Mouse (Mus musculus) hindbrain, embryonic 16.5 days (tissue): ENCODE data around the gene Cables2. TPM values are rescaled to one million over a fixed set of nuclear protein-coding genes. Genes with fewer than 3 reads are reported as not detected.

Source experiments
- ATAC-seq: fragments of 200-750 bp; cut with Nextera tagmentation; 2 replicates; pipeline ENCODE4 v1.8.0; 2017; ENCODE audit warnings: moderate TSS enrichment, moderate library complexity
- H3K27ac ChIP-seq: fragments of 300-500 bp; sonication (generic); 2 replicates; pipeline ENCODE4 v1.5.1; 2014; ENCODE audit warnings: low read depth, mild to moderate bottlenecking, control low read depth, low read length, moderate library complexity
- H3K27me3 ChIP-seq: fragments of 300-500 bp; sonication (generic); replicated peaks from 2 replicates; pipeline ENCODE4 v1.6.1; 2014; ENCODE audit warnings: low read length; ENCODE audit not compliant: control insufficient read depth, insufficient read depth
- H3K36me3 ChIP-seq: fragments of 300-500 bp; sonication (generic); 2 replicates; pipeline ENCODE4 v1.6.1; 2014; ENCODE audit warnings: mild to moderate bottlenecking, low read length, moderate library complexity, mixed read lengths; ENCODE audit not compliant: control insufficient read depth, insufficient read depth
- H3K4me1 ChIP-seq: fragments of 300-500 bp; sonication (generic); 2 replicates; pipeline ENCODE4 v1.6.1; 2014; ENCODE audit warnings: low read depth, low read length; ENCODE audit not compliant: control insufficient read depth, insufficient read depth
- H3K4me2 ChIP-seq: fragments of 300-500 bp; sonication (generic); 2 replicates; pipeline ENCODE4 v1.6.1; 2014; ENCODE audit warnings: mild to moderate bottlenecking, low read length, control low read depth, moderate library complexity
- H3K4me3 ChIP-seq: fragments of 300-500 bp; sonication (generic); 2 replicates; pipeline ENCODE4 v1.5.1; 2014; ENCODE audit warnings: mild to moderate bottlenecking, low read length, control low read depth, moderate library complexity
- H3K9ac ChIP-seq: fragments of 300-500 bp; sonication (generic); 2 replicates; pipeline ENCODE4 v1.6.1; 2014; ENCODE audit warnings: low read depth, mild to moderate bottlenecking, control low read depth, low read length, moderate library complexity
- H3K9me3 ChIP-seq: fragments of 300-500 bp; sonication (generic); 2 replicates; pipeline ENCODE4 v1.6.1; 2014; ENCODE audit warnings: mild to moderate bottlenecking, low read length, moderate library complexity; ENCODE audit not compliant: control insufficient read depth
- WGBS: fragments of 180-500 bp; shearing (Covaris S2); extraction: QIAGEN DNeasy Blood & Tissue Kit; methylation state at CpG from one replicate; pipeline ENCODE4 v1.1.7; 2014; 5-methylcytosine and 5-hydroxymethylcytosine counted together
- polyA plus RNA-seq: library from polyadenylated mRNA; unstranded; fragments of >200 nt; fragmentation: Nextera tagmentation; extraction: Ambion mirVana; gene quantifications from 2 replicates; pipeline ENCODE4 v1.2.1, GENCODE M21; 2015

Cables2 gene
- polyA plus RNA-seq, 1 experiment from 2014 or later, result 11.1 TPM

DNA sequence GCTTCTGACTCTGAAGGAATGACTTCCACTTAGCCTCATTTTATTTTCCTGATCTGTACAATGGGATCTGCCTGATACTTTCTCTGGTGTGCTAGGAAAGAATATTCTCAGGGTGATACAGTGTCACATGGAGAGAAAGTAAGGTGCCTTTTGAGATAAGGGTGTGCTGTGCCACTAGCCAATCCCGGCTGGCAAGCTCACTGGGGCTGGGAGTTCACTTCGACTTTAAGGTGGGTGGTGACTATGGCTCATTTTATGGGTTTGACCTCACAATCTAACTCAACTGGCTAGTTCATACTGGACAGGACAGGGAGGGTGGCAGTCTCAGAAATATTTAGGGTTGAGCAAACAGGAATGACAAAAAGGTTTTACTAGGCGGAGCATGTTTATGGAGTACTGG, 36.4 kb downstream of the Cables2 start:
- 91% methylated on average over 3 of the region's 3 CpGs for WGBS

DNA sequence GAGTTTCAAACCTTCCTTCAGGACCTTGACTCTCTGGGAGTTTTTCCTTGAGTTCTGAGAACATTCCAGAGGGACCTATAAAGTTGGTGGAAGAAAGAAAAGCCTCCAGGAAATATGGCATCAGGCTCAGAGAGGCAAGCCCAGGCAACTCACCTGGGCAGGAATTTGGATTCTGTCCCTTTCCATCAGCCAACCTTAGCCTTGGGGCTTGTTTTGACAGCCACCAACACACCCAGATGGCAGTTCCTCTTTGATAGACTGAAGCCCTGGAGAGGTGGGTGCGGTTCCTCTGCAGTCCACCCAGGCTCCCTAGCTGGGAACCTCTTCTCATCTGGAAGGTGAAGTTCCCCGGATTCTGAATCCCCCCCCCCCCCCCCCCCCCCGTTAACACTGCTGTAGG, 36.8 kb downstream of the Cables2 start:
- 59% methylated on average over 3 of the region's 3 CpGs for WGBS
- Histone ChIP-seq H3K9ac (no peak overlapping the region), H3K4me1 (no peaks in the 10 kb centered on the region), H3K27ac (no peak overlapping the region), H3K27me3 (no peaks in the 10 kb centered on the region), H3K36me3 (no peaks in the 10 kb centered on the region), H3K9me3 (no peaks in the 10 kb centered on the region), H3K4me2 (no peak overlapping the region), H3K4me3 (no peak overlapping the region)
- no peak for ATAC-seq

More for the DNA sequence above, 36.4 kb downstream of the Cables2 start:
- no peak overlapping the region for H3K9ac ChIP-seq
- no peaks in the 10 kb centered on the region for H3K36me3 ChIP-seq
- H3K4me3 ChIP-seq, result no peak overlapping the region
- no peaks in the 10 kb centered on the region for H3K9me3 ChIP-seq
- H3K27ac ChIP-seq, result no peak overlapping the region
- no peak overlapping the region for H3K4me2 ChIP-seq
- no peaks in the 10 kb centered on the region for H3K4me1 ChIP-seq
- no peak for ATAC-seq
- no peaks in the 10 kb centered on the region for H3K27me3 ChIP-seq

DNA sequence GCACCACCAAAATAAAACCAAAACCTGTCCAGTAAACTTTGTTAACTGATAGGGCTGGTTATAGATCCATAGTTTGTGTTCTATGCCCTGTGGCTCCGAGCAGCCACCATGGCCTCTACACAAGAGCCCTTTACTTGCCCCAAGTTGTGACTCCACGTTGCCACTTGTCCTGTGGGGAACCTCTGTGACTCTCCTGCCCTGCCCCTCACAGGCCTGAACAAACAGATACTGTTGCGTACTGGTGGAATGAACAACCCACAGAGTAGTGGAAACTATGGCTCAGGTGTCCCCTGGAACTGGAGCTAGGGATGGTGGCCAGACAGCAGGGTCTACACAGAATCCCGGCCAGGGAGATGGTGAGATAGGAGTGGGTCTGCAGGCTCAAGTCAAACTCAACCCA, 37.5 kb downstream of the Cables2 start:
- 90% methylated on average over 4 of the region's 4 CpGs for WGBS
- Histone ChIP-seq H3K4me3 (no peak overlapping the region), H3K27ac (no peak overlapping the region), H3K9me3 (no peaks in the 10 kb centered on the region), H3K36me3 (no peaks in the 10 kb centered on the region), H3K4me2 (no peak overlapping the region), H3K4me1 (no peaks in the 10 kb centered on the region), H3K27me3 (no peaks in the 10 kb centered on the region), H3K9ac (no peak overlapping the region)
- no peak for ATAC-seq

DNA sequence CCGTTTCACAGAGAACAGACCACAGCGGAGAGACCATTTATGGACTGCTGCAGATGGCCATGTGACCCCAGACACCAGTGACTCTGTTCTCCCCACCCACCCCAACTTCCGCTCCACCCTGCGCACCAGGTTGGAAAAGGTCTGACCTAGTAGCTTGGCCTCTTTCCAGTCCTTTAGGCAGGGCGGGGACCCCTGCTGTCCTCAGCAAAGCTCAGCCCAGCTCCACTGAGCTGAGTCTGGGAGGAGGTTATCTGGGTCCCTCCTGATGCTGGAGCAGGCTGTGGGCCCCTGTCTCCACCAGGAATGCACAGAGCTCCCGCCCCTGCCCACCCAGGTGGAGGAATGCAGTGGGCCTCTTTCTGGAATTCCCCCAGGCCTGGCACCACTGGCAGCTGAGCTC, 38.3 kb downstream of the Cables2 start:
- WGBS, result 51% methylated on average over 6 of the region's 6 CpGs
- Histone ChIP-seq H3K4me1 (no peaks in the 10 kb centered on the region), H3K36me3 (no peaks in the 10 kb centered on the region), H3K4me3 (no peak overlapping the region), H3K9me3 (no peaks in the 10 kb centered on the region), H3K27ac (no peak overlapping the region), H3K27me3 (no peaks in the 10 kb centered on the region), H3K4me2 (no peak overlapping the region), H3K9ac (no peak overlapping the region)
- ATAC-seq, result no peak

DNA sequence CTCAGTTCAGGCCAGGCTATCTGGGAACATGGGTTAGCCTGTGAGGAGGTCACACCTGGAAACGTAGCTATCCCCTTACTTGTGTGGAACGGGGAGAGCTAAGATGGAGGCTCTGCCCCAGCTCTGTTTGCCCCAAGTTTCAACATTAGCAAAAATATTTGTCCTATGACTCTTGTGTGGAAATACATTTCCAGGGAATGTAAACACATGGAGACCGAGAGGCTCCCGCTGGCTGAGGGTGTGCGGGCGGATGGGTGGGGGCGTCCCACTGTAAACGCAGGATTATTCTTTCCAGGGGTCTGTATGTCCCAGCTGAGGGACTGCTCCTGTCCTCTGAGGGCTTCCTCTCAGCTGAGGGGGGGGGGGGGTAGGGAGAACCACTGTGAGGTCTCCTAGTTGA, 38.9 kb downstream of the Cables2 start:
- ATAC-seq, result no peak
- over 99% methylated on average over 8 of the region's 8 CpGs for WGBS
- H3K36me3 ChIP-seq, result no peaks in the 10 kb centered on the region
- H3K4me2 ChIP-seq, result no peak overlapping the region
- no peak overlapping the region for H3K4me3 ChIP-seq
- no peaks in the 10 kb centered on the region for H3K27me3 ChIP-seq
- H3K27ac ChIP-seq, result no peak overlapping the region
- no peak overlapping the region for H3K9ac ChIP-seq
- no peaks in the 10 kb centered on the region for H3K4me1 ChIP-seq
- no peaks in the 10 kb centered on the region for H3K9me3 ChIP-seq

DNA sequence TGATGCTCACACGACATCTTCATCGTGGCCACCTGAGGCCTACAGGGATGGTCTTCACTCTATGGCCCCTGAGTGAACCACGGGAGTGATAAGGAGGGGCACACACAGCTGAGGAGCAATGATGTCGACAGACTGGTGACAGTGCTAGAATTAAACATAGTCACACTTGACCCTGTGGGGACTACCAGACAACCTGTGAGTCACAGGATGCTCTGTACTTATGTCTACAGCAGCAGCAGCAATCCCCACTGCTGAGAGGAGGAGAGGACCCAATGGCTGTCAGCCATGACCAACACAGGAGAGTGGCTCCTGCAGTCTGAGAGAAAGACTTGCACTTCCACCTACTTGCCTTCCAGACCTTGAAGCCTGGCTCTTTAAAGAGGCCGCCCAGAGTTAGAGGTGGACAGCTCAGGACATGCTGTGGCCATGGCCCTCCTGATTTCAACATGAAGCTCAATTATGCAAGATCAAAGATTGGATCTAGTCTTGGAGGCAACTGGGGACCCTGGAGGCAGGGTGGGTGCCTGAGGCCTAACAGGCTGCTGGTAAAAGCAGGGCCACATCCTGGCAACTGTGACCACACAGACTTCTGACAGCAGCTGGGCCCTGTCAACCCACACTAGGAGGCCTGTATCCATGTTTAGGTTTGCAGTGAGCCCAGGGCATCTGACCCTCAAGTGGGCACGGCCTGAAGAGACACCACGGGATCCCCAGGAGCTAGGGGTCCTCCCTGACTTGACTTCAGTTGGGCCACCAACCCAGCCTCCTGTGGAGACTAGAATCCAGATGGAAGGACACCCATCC, 40.0 kb downstream of the Cables2 start:
- 88% methylated on average over 7 of the region's 7 CpGs for WGBS
- H3K4me3 ChIP-seq, result no peak overlapping the region
- H3K36me3 ChIP-seq, result no peaks in the 10 kb centered on the region
- no peak overlapping the region for H3K4me2 ChIP-seq
- H3K9me3 ChIP-seq, result no peaks in the 10 kb centered on the region
- H3K4me1 ChIP-seq, result peaks cover 5% of the 10 kb centered on the region; the same call in 1 of the 2 replicates
- H3K27ac ChIP-seq, result no peak overlapping the region
- no peaks in the 10 kb centered on the region for H3K27me3 ChIP-seq
- no peak for ATAC-seq
- H3K9ac ChIP-seq, result no peak overlapping the region

DNA sequence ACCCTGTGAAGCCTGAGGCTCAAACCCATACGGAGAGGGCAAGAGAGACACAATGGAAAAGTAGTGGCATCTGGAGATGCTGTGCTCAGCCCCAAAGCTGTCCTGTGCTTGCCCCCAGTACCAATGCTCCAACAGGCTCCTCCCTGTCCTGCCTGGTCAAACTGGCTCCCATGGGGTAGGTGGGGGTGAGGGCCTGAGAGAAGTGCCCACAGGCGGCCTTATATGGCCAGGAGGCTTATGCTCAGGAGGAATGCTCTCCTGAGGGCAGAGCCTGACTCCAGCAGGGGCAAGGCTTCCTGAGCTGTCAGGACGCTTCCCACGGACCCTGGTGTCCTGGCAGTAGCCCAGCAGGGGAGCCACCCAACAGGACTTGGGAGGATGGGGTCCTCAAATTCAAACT, 42.8 kb downstream of the Cables2 start:
- no peak overlapping the region for H3K9ac ChIP-seq

DNA sequence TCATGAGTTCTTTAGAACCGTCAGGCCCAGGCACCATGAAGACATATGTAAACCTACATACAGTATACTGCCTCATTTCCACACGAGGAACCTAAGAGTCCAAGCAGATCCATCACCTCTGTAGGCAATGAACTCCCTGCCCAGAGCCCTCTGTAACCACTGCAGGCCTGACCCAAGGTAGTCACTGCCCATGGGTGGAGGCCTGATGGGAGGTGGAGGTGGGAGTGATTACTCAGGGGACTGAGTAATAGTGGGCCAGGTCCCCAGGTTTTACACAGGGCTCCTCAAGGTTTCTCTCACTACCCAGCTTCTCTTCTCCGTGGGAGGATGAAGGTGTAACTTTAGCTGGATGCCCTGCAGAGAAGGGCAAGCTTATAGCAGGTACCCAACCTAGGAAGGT, 44.2 kb downstream of the Cables2 start:
- 80% methylated on average over 3 of the region's 3 CpGs for WGBS
- no peak for ATAC-seq
- H3K9me3 ChIP-seq, result no peaks in the 10 kb centered on the region
- H3K36me3 ChIP-seq, result no peaks in the 10 kb centered on the region
- H3K4me3 ChIP-seq, result no peak overlapping the region
- H3K27me3 ChIP-seq, result peaks cover 22% of the 10 kb centered on the region
- H3K9ac ChIP-seq, result no peak overlapping the region
- H3K27ac ChIP-seq, result no peak overlapping the region
- H3K4me1 ChIP-seq, result peaks cover 29% of the 10 kb centered on the region
- H3K4me2 ChIP-seq, result no peak overlapping the region

More for the DNA sequence above, 42.8 kb downstream of the Cables2 start:
- Histone ChIP-seq H3K4me2 (no peak overlapping the region), H3K4me1 (peaks cover 23% of the 10 kb centered on the region), H3K27ac (no peak overlapping the region), H3K36me3 (no peaks in the 10 kb centered on the region), H3K27me3 (peaks cover 12% of the 10 kb centered on the region), H3K4me3 (no peak overlapping the region), H3K9me3 (no peaks in the 10 kb centered on the region)
- ATAC-seq, result no peak
- 69% methylated on average over 4 of the region's 4 CpGs for WGBS

DNA sequence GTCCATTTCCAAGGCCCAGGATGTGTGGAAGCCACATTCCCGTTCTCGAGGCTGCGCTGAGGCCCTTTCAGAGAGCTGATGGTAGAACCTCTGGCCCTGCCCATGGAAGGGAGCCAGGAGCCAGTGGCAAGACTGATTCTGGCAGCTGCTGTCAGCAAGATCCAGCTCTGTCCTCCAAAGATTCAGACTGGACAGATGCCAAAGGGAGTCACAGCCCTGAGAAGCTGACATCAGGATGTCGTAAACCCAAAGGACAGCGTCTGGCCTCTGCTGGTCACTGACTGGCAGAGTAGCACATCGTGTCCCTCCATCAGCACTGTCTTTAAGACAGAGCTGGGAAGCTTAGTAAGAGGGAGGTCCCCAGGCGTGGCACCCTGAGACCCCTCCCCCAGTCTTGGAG, 44.7 kb downstream of the Cables2 start:
- H3K27ac ChIP-seq, result no peak overlapping the region
- H3K4me2 ChIP-seq, result no peak overlapping the region
- no peaks in the 10 kb centered on the region for H3K9me3 ChIP-seq
- no peak overlapping the region for H3K4me3 ChIP-seq
- peaks cover 29% of the 10 kb centered on the region for H3K4me1 ChIP-seq
- H3K36me3 ChIP-seq, result no peaks in the 10 kb centered on the region
- H3K9ac ChIP-seq, result no peak overlapping the region
- ATAC-seq, result no peak
- peaks cover 22% of the 10 kb centered on the region for H3K27me3 ChIP-seq
- 53% methylated on average over 7 of the region's 7 CpGs for WGBS
